Mouse (Mus musculus) brain, embryonic 14.5 days (tissue): ENCODE measurements around the gene Nupr1l. TPM values are rescaled to one million over a fixed set of nuclear protein-coding genes. Genes with fewer than 3 reads are reported as not detected.

Source experiments
- DNase-seq: peaks from one replicate; pipeline ENCODE4 v3.0.0-alpha.2; 2011; ENCODE audit warnings: low read depth
- CTCF ChIP-seq: fragments of 200-500 bp; IDR thresholded peaks from 2 replicates; pipeline ENCODE4 v1.5.1; 2012; ENCODE audit warnings: inconsistent platforms, mild to moderate bottlenecking, moderate library complexity, borderline replicate concordance; ENCODE audit not compliant: insufficient read depth, insufficient read length; ENCODE audit errors: extremely low read depth
- POLR2A ChIP-seq: fragments of 200-500 bp; IDR thresholded peaks from 2 replicates; pipeline ENCODE4 v1.6.1; 2012; ENCODE audit warnings: mild to moderate bottlenecking, inconsistent platforms, borderline replicate concordance; ENCODE audit not compliant: poor library complexity, insufficient read depth, insufficient read length, severe bottlenecking; ENCODE audit errors: extremely low read depth
- polyA plus RNA-seq: library from polyadenylated mRNA; depleted of rRNA; stranded (reverse); fragments of >200 nt; gene quantifications from 2 replicates; pipeline ENCODE4 v1.2.3, GENCODE M21; 2012; rRNA removed

The Nupr1l gene
- 4.5 and 9.0 TPM in 2 replicates for polyA plus RNA-seq

GRCm38 (mm10) chr5:129908242-129908965 is at the start of gene Nupr1l:
Nupr1l (plus strand) TSS chr5:129908540.
- peak; percentile 97 for DNase-seq
- TF ChIP-seq POLR2A (peak; percentile 80; the same call in 1 of the 2 replicates), CTCF (peak; percentile 22; the same call in 1 of the 2 replicates)

- DNase-seq: no peak
- TF ChIP-seq CTCF (no peak), POLR2A (no peak)
These were observed 46.0 kb upstream of the Nupr1l start for GRCm38 (mm10) chr5:129862325-129862724.

GRCm38 (mm10) chr5:129864467-129864866 is 43.9 kb upstream of the Nupr1l start:
- no peak for TF ChIP-seq POLR2A
- TF ChIP-seq CTCF: peak; percentile 45; the same call in 1 of the 2 replicates
- peak; percentile 8 for DNase-seq

GRCm38 (mm10) chr5:129865841-129866240 is 42.5 kb upstream of the Nupr1l start:
- no peak for DNase-seq
- TF ChIP-seq POLR2A: no peak
- no peak for TF ChIP-seq CTCF

GRCm38 (mm10) chr5:129869238-129869995 is 38.9 kb upstream of the Nupr1l start:
- TF ChIP-seq CTCF: no peak
- no peak for TF ChIP-seq POLR2A
- DNase-seq: no peak

GRCm38 (mm10) chr5:129871238-129871637 is 37.1 kb upstream of the Nupr1l start:
- no peak for DNase-seq
- TF ChIP-seq POLR2A (no peak), CTCF (no peak)

- DNase-seq: no peak
- TF ChIP-seq CTCF: no peak
- no peak for TF ChIP-seq POLR2A
These were observed 34.4 kb upstream of the Nupr1l start for GRCm38 (mm10) chr5:129873942-129874341.

- DNase-seq: no peak
- TF ChIP-seq CTCF: no peak
- TF ChIP-seq POLR2A: no peak
These were observed 33.2 kb upstream of the Nupr1l start for GRCm38 (mm10) chr5:129875098-129875497.

GRCm38 (mm10) chr5:129877731-129878455 is 30.4 kb upstream of the Nupr1l start:
- DNase-seq: no peak
- TF ChIP-seq POLR2A (no peak), CTCF (no peak)

- DNase-seq: peak; percentile 35
- no peak for TF ChIP-seq POLR2A
- TF ChIP-seq CTCF: peak; percentile 54; the same call in 1 of the 2 replicates
These were observed 29.4 kb upstream of the Nupr1l start for GRCm38 (mm10) chr5:129878946-129879345.

GRCm38 (mm10) chr5:129879888-129880287 is 28.5 kb upstream of the Nupr1l start:
- TF ChIP-seq POLR2A (no peak), CTCF (no peak)
- no peak for DNase-seq

GRCm38 (mm10) chr5:129886271-129886670 is 22.1 kb upstream of the Nupr1l start:
- peak; percentile 4 for DNase-seq
- TF ChIP-seq CTCF (no peak), POLR2A (no peak)
